Mouse (Mus musculus) left cerebral cortex, postnatal 25 days (tissue): ENCODE measurements around the gene Myl4. TPM values are rescaled to one million over a fixed set of nuclear protein-coding genes. Genes with fewer than 3 reads are reported as not detected.

ENCODE experiments used
- DNase-seq, 2 experiments: peaks; one replicate each; pipeline ENCODE4 v3.0.0; 2022; ENCODE audit warnings: low spot score in 2 of 2, mixed read lengths in 1 of 2
- intact Hi-C: fragments of 180-260 bp; cut with DNase I; formaldehyde crosslinking; loops from one replicate; pipeline ENCODE4 v1.15.1; 2025
- total RNA-seq, 2 experiments: library from RNA; stranded (reverse); gene quantifications; 2 replicates each; pipeline ENCODE4 v1.2.3; 2021

Myl4 gene
- total RNA-seq, 2 experiments from 2014 or later, result 35.5 to 43.3 TPM

DNA sequence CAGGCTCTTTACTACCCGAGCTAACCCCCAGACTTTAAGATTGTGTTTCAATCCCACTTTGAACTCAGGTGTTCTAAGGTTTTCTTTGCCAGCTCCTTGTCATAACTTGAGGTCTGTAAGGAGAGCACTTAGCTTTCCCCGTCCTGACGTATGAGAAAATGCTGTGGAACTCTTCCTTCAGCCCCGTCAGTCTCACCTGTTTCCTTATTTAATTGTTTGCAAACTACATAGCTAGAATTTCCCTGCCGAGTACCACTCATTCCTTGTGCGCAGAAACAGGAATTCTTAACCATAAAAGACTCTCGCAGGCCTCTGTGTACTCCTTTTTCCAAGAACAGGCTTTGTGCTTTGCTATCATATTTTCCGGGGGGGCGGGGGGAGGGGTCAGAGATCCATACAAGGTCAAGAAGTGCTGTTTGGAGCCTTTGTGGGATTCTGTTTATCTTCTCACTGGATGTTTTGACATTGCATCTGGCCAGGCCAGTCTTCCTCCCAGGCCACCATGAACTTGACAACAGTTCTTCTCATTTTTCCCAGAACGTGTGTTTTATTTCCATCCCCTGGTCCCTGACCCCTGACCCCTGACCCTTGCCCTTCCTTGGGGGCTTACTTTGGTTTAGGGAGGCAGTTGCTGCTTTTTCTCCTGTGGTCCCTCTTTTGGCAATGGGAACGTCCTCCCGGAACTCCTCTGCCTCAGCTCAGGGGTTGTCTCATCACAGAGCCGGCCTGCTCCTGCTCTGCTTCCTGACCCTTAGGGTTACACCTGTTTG is 41.8 kb downstream of the Myl4 start:
- intact Hi-C loops, result loop anchor here (5.0 kb wide), 1 partner anchor 175 kb away; no protein-coding TSS in a partner anchor
- no peak for DNase-seq

DNA sequence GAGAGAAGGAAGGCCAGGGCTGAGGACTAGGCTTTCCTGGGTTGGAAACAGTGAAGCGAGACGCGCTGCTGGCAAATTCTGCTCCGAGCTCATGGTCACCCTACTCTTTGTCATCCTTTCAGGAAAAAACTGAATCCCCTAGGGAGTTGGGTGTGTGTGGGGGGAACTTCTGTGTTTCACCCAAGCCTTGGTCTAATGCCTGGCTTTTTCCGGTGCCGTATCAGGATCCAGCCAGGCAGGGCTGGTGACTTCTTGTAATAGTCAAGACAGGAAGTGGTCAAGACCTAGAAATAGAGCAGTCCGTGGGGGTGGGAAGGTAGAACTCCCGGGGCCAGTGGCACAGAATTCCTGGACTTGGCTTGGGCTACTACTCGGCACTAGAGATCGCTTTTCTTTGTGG is 45.9 kb downstream of the Myl4 start:
- intact Hi-C loops, result no loop called here
- DNase-seq, result no peak

DNA sequence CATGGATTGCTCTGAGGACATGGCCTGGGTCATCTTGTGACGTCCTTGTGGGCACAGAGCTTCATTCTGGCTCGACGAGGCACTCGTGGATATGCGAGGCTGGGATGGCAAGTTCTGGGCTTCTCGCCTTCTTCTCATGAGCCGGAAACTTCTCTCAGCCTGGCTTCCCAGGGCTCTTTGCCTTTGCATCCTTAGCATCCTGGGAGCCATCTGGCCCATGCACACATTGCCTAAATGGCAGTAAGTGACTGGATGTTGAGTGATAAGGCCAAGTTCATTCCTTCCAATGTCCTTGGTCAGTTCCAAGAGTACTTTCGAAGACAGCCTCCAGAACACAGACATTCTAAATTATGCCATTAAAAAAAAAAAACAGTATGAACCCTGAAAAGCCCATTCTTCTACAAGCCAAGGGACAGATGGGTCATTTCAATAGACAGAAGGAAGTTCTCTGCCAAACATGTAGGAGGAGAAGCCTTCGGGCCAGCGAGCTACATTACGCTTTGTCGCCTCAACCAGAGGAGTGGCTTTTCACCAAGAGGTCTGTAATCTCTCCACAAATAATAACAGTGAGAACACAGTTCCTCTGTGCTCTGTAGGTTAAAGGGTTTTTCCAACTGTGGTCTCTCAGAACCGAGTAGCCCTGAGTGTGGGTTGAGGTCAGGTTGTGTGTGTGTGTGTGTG is 48.9 kb downstream of the Myl4 start:
- intact Hi-C loops, result no loop called here
- DNase-seq, result no peak

DNA sequence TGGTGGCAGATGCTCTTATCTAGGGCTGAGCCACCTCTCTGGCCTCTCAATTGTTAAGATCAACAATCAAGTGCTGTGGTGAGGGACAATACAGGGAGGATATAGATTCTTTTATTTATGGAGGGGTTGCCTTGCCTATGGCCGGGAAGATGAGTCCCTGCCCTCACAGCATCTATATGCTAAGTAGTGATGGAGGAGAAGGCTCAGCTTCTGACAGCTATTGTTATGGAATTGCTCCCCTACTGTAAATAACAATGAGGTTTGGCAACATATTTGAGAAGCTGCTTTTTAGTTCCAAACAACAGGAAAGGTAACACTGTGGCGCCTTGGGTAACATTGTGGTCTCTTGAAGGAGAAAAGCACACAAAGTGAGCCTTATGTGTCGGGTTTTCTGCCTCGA is 50.2 kb downstream of the Myl4 start:
- intact Hi-C loops, result no loop called here

DNA sequence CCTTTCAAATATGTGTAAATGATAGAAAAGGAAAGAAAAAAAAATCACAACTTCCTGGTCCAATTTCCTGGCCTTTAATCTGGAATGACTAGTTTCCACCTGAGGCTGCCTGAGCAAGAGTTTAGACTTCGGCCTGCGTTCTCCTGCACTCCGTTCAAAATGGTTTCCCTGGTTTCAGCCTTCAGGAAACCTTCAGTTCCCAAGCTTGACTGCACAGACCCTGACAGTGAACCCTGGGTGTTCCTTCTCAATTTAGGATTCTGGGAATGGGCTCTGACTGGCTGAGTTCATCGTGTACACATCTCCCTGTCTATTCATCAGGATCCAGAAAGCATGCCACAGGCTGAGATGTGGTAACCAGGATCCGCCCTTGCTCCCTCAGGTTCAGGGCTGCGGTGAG is 53.7 kb downstream of the Myl4 start:
- no peak for DNase-seq
- intact Hi-C loops, result no loop called here

More for the DNA sequence above, 50.2 kb downstream of the Myl4 start:
- no peak for DNase-seq

DNA sequence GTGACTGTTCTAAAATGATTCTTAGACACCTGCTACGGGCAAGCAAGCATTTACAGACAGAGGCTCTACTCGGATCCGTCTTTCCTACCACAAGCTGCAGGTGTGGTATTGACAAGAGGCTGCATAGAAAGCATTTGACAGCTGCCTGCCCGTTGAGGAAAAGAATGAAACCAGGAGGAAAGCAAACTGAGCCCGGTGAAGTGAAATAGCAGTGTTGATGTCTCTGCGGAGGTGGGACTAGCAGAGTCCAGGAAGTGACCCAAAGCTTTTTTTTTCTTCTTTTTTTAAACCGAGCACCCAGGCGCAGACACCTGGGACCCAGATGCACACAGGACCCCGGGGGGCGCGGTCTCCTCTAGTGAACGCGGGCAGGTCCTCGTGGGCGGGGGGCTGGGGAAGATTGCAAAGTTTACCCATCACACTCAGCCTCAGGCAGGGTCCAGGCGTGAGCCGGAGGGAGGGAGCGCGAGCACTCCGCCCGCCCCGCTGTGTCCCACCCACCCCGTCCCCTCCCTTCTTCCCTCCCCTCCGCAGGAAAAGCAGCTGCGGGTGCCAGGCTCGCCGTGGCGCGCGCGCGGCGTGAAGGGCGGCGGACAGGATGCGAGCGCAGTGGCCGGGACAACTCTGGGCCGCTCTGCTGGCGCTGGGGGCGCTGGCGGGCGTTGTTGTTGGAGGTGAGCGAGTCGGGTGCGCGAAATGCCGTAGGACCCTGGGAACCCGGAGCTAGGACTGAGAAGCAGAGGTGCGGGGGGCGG is 57.2 kb downstream of the Myl4 start, which contains the start of gene Itgb3:
Gene Itgb3 (plus strand): TSS at position 510 of the 755 bp plus-strand sequence.
- DNase-seq, result peak; percentile 45 to 62
- intact Hi-C loops, result no loop called here

DNA sequence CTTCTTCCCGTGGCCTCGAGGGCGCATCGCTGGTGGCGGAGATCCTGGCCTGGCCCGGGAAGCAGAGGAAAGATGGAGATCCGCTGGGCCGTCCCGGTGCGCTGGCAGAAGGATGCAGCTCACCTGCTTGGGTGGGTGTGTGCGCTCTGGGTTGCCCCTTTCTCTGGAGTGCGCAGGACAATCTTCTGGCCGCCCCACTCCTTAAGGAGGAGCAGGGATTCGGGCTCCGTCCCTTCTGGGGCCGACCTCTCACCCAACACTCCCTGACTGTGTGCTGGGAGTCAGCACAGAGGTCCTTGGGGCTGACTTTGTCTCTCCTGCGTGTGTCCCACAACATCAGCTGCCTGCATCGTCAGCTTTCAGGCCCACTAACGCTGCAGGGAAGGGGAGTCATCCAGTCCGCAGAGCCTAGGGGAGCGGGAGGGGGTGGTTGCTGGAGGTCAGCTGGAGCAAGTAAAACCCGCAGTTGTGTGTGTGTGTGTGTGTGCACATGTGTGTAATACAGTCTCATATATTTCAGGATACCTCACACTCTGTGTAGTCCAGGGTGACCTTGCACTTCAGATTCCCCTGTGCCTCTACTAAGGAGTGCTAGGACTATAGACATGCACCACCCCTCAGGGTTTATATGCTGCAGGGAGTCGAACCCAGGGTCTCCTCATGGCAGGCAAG is 57.9 kb downstream of the Myl4 start:
- intact Hi-C loops, result no loop called here
- no peak for DNase-seq

DNA sequence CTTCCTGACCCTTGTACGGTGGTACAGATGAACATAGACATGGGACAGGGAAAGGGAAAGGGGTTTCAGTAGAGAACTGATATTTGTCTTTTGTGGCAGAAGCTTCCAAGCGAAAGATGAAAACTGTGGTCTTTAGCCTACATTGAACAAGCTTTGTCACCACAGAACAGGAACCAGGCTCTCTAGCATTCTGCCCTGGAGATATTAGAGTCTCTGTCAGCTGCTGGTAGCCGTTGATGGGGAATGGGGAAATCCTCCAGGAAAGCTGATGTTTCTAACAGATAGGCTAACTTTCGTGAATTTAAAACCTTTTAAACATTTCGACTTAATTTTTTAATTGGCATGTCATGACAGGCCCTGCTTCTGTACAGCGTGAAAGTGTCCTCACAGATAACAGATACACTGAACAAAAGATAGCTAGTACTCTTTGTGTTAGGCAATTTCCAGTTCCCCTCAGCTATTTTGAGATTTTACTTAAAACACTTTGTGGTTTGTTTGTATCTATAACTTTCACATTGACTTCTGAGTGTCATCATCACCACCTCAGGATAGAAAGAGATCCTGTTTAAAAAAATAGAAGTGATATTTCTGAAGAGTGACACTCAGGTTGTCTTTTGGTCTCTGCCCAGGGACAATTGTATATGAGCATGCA is 58.7 kb downstream of the Myl4 start:
- intact Hi-C loops, result no loop called here
- no peak for DNase-seq

DNA sequence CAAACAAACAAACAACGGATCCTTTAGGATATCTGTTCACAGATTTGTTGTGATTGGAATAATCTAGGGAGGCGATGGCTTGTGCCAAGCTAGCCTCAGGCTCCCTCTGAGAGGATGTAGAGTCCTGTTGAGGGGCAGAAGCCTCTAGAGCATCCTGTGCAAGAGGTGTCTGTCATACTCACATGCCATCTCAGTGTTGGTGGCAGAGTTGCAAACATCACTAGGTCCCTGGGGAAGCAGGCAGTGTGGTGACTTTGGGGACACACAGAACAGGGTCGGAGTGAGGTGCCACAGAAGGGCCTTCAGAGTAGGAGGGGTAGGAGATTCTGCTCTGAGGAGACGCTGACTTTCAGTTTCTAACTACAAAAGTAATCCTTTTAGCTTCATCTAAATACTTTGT is 59.3 kb downstream of the Myl4 start:
- intact Hi-C loops, result no loop called here
- DNase-seq, result no peak

DNA sequence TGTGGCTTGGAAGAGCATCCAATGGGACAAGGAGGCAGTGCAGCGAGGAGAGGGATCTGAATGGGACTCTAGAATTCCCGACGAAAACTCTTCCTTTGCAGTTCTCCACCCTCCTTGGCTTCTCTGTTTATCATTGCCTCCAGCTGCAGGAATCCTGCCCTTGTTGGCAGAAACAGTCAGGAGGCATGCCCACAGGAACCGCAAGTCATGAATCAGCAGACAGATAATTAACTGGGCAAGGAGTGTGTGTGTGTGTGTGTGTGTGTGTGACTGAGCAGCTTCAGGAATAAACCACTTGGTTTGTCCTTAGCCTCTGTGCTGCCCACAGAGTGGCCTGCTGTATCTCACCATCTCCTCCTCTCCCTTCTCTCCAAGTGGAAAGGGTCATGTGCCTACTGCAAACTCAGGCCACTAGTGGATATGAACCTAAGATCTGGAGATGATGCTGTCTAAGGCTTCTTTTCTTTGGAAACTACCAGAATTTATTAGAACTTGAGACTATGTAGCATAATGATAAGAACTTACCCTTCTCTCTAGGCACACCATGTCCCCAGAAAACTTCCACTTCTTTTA is 61.2 kb downstream of the Myl4 start:
- intact Hi-C loops, result no loop called here
- DNase-seq, result no peak

DNA sequence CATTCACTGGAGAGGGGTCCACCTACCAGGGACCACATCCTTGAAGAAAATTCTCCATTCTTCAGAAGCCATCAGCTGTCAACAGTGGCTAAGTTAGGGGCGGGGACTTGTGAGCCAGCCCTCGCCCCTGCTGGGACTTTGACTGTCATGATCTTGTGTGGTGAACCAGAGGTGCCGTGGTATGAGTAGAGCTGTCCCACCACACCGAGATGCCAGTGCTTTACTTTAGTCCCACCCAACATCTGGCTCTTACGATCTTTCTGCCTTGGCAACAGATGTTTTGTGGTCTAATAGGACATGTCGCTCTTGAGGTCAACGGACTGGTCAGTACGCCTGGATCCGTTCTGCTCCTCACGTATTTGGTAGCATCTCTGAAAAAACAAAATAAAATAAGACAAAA is 63.1 kb downstream of the Myl4 start:
- intact Hi-C loops, result no loop called here

DNA sequence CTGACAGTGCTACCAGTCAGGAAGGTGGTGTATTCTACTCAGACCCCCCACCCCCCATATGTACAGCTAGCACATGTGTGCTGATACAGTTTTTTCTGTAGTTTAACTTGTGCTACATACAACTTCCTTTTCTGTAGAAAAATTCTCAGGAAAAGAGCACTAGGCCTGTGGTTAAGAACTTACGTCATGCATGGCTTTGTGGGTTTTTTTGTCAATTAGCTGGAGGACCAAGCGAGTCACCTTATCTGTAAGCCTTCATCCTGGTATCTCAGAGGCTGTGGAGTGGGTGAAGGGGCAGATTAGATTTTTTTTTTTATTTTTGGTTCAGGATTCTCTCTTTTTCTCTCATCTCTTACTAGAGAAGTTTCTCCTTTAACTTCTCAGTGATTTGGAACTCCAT is 63.7 kb downstream of the Myl4 start:
- intact Hi-C loops, result no loop called here
- DNase-seq, result no peak

More for the DNA sequence above, 63.1 kb downstream of the Myl4 start:
- DNase-seq, result no peak

DNA sequence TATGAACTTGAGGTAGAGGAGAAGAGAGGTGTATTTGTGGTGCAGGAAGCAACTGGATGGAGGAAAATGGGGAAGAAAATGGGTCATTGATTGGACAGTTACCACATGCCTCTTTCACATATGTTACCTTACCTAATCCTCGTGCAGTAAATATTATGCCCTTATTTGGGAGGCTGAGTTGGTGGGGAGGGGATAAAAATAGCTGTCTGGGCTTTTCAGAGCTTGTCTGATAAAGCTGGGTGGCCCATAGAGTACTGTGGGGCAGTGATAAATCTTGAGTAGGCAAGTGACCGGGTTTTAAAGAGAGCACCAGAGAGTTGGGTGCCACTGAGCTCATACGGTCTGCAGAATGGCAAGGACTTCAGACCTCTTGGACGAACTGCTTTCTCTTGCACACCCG is 65.7 kb downstream of the Myl4 start:
- intact Hi-C loops, result no loop called here

DNA sequence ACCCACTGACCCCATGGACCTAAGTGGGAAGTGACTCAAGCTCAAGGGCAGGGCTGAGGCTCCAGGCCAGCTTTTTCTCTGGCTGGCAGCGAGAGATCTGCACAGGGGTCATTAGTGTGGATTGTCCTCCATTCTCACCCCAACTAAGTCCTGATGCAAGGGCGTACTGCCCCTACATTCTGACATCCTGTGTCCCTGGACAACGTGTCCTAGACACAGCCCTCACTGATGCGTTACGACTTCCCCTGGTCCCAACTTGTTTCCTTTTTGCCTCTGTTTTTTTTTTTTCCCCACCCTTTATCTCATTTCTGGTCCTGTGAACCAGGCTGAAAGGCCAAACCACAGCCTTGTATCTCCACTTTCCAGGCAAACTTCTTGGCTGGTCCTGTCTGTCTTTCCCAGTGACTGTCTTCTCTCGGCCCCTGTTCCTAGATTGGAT is 68.2 kb downstream of the Myl4 start:
- intact Hi-C loops, result no loop called here
- no peak for DNase-seq

More for the DNA sequence above, 65.7 kb downstream of the Myl4 start:
- DNase-seq, result no peak

DNA sequence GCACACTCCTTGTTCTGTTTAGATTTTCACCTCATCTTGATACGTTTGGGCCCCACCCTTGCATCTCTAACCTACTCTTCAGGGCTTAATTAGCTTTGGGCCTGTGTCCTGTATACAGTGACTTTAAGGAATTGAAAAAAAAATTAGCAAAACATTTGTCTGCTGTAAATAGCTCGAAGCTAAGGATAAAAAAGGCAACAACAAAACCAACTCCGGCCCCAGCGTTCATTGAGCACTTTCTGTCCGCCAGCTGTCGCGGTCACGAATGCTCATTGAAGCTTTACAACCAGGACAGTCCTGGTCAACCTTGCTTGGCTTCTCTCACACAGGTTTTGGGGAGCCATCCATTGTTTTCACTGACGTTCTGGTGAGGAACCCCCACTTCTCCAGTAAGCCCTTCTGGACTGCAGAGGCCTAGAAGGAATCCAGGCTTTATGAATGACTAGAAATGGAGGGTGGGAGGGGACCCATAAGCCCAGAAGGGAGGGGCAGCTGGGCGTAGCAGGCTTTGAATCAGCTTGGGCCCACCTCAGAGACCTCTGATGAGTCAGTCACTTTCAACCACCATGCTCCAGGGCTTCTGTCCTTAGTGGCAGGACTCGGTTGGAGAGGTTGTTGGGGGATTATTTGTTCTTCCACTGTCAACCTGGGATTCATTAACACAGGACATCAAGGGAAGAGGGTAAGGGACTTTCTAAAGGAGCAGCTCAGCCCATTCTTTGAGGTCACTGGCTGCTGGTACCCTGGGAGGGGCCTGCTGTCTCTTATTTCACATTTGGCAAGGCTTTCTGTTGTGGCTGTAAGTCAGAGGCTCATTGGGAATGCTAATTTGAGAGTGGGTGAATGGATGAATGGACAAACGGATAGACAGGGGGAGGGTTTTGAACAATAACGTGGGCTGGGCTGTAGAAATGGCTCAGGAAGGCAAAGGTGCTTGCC is 68.9 kb downstream of the Myl4 start:
- intact Hi-C loops, result no loop called here
- no peak for DNase-seq

DNA sequence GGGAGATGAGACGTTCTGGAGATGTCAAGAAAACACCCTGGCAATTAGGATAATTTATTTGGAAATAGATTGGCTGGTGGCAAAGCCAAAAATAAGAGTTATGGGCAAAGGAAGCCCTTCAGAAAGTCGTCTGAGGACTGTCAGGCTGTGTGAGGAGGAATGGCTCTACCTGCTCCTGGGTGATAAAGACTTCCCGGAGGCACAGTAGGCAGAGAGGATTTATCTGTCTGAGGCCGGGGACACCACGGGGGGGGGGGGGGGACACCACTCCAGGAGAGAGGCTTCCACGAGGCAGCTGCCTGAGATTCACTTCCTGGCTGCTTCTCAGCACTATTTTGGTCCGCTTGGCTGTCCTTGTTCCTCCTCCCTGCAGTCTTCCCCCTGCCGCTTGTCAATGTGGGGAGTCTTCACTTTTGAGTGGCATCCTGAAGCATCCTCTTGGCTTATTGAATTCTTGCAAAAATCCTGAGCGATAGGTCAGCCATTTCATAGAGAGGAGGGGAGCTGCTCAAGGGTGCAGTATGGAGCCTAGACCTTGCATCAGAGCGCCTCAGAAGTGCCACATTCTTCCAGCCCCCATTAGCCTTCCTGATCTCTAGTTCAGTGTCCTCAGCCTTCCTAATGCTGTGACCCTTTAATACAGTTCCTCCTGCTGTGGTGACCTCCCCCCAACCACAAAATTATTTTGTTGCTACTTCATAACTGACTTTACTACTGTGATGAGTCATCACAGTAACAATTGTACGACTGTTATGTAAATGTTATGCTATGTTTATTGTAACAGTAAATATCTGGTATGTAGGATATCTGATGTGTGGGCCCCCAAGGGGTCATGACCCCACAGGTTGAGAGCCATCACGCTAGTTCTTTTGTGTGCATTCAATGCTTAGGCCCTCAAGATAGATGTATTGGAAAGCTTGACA is 71.8 kb downstream of the Myl4 start:
- intact Hi-C loops, result no loop called here
- peak in 1 of 2 experiments; percentile 51 for DNase-seq

DNA sequence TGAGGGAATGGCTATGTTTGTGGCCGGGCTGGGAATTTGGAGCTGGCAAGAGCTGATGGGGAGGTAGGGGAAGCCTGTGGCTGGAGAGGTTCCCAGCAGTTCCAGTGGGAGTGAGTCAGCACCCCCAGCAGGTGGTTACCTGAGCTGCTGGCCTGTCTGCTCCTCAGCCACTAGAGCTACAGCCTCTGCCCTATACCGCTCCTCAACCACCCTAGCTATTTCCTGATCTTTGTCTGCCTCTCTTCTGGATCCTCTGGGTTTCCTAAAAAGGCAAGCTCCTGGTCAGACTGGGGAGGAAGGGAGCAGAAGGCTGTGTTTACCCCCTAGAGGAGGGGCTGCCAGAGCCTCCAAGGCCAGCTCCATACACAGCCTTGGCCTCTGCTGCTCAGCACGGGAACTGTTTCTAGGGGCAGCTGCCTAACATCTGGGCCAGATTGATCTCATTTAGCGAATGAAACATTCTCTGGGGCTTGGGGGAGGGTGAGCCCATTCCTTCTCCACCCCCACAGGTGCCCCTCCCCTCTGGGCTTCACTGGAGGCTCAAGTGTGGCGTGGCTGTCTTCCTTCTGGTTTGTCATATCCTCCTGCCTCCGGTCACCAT is 74.4 kb downstream of the Myl4 start:
- intact Hi-C loops, result no loop called here
- DNase-seq, result no peak
